Mouse (Mus musculus) adrenal gland, adult (tissue): Measurements from ENCODE around the gene Ptma.
"Not testable (repeated sequence)": the region's sequence is repeated elsewhere in the genome, so short reads cannot be mapped to it uniquely, and the experiment has no call there.

Experiments
- DNase-seq, 2 experiments: peaks; one replicate each; pipeline ENCODE4 v3.0.0; 2022 to 2023; ENCODE audit warnings: low spot score in 1 of 2; ENCODE audit not compliant: inconsistent age in 2 of 2

Gene Ptma

DNA sequence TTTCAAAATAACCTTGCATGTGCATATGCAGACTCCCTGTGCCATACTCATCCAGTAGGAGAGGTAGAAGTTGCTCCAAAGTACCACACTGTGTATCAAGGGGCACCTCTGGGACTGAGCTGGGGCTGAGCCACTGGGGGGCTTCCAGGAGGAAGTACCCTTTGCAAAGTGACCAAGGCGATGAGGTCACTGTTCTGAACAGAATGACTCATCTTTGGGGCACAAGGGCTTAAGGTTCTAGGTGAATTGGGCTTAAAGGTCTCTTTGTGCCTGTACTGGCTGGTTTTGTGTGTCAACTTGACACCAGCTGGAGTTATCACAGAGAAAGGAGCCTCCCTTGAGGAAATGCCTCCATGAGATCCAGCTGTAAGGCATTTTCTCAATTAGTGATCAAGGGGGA is 13.5 kb upstream of the Ptma start:
- not testable (repeated sequence) for DNase-seq

DNA sequence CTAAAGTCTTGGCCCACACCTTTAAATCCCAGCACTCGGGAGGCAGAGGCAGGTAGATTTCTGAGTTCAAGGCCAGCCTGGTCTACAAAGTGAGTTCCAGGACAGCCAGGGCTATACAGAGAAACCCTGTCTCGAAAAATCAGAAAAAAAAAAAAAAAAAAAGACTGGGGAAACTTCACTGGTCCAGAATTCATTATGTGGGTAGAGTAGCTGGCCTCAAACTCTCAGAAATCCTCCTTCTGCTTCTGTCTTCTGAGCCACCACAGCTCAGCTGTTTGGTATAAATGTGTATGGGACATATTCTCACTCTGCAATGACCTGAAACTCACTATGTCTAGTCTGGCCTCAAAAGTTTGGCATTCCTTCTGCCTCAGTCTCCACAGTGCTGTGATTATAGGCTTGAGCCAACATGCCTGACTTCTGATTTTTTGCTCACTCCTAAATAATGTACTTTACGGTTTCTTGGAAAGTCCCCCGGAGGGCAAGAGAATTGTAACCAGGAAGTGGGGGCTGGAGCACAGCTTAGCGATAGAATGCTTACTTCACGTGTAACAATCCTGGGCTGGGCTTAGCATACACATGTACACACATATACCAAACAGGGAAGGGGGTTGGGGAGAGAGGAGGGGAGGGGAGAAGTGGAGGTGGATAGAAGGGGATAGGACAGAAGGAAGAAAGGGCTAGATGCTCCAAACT is 10.7 kb upstream of the Ptma start:
- DNase-seq, result no peak

DNA sequence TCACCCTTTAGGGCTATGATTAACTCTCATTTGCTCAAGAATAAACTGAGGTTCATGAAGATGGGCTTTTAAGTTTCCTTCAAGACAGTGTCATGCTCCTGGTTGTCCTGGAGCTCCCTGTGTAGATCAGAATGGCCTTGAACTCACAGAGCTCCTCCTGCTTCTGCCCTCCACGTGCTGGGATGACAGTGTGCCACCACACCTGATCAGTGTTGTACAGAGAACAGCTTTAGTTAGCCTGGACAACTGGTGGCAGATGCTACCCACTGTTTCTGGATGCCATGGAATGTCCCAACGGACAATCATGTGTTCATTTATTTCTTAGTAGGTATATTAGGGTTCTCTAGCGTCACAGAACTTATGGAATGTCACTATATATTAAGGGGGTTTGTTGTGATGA is 9.4 kb upstream of the Ptma start:
- no peak for DNase-seq

DNA sequence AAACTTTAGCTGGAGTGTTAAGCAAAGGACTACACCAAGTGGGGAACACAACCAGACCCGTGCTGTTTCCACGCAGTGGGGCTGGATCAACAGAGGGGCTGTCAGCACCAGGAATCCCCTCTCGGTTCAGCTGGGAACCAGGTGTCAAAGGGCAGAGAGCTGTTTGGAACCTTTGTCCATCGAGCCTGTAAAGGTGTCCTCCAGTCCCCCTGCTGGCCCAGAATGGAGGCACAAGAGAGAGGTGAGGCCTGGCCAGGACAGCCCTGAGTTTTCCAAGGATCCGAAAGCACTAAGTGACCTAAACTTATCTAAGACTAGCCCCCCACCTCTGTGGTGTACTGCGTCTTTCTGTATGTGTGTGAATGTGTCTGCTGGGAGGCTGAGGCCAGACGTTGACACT is 6.2 kb upstream of the Ptma start:
- DNase-seq, result peak in 1 of 2 experiments; percentile 71

DNA sequence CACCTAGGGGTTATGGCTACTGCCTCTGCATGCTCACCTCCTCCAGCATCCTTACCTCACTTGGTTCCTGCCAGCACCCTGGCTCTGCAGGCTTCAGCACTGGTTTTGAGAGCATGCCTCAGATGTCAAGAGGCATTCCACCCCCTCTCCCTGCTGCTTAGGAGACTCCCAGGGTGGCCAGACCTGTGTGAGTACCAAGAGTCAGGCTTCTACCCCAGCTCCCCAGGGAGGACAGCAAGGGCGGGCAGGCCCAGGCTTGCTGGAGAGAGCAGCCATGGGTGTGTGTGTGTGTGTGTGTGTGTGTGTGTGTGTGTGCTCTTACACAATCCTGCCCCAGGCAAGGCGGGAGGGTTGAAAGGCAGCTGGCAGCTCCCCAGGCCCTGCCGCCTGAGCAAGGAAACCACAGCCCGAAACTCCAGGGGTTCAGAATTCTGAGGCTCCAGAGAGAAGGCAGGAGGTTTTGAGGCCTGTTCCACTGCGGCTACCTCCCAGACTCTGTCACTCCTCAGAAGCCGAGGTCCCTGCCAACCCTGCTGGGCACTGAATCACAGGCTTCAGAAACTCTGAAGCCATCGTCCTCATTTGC is 4.1 kb upstream of the Ptma start:
- DNase-seq, result peak in 1 of 2 experiments; percentile 70

DNA sequence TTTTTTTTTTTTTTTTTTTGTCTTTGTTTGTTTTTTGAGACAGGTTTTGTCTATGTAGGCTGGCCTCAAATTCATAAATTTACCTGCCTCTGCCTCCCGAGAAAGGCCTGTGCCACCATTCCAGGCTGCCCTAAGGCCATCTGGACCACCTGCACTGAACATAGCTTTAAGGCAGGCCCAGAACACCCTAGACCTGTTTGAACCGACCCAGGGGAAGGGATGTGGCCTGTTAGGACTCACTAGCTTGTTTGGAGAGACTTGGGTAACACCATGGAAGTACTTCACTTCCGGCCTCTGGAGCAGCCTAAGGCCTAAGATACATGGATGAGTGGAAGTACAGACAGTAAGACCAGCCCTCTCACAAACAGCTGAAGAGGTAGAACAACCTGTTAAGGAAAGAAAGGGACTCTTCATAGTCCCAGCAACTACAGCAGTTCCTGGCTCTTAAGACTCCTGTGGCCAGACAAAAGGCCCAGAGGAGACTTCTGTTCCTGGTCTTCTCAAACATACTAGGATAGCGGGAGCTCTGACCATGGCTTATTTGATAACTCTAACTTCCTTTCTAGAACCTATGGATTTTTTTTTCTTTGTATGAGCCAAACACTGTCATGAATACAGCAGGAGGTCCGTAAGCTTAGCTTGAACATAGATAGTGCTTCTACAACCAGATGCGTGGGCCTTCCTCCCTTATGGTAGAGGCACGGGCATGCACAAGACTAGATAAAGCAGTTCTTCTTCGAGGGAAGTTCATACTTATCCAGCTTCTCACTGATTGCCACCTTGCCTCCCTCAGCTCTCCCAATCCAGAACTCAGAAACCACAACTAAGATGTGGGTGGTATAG is 2.5 kb upstream of the Ptma start:
- DNase-seq, result peak in 1 of 2 experiments; percentile 38

DNA sequence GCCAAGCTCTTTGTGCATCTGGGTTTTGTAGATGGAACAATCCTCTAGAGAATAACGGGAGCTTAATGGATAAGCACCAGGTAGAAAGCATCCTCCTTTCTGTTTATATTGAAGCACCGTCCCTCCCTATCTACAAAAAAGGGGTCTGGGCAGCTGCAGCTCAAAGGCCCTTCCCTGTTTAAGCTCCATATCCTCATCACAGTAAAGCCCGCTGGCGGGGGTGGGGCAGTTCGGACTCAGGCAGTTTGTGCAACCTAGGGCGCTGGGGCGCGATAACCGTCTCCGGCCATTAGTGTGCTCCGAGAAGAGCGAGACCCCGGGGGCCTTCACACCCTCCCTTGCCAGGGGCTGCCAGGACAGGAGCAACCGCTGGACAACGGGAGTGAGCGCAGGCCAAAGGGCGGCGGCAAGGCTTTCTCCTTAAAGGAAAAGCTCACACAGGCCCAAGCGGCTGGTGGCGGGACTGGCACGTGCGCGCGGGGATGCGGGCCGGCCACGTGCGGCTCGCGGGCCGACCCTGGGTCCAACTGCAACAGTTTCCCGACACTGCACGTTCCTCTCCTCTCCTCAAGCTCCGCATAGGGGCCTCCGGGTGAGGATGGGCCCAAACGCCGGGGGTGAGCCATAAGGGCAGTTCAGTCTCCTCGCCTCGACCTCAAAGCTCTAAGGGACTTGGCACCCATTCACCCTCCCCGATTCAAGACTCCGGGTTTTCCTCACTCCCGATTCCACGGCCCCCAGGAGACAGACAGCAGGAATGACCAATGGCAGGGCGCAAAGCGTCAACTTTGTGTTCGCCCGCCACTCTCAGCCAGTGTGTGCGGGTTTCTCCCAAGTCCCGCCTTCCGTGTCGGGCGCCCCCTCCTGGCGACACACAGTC is 1.7 kb upstream of the Ptma start:
- peak; percentile 99 to 100 for DNase-seq

DNA sequence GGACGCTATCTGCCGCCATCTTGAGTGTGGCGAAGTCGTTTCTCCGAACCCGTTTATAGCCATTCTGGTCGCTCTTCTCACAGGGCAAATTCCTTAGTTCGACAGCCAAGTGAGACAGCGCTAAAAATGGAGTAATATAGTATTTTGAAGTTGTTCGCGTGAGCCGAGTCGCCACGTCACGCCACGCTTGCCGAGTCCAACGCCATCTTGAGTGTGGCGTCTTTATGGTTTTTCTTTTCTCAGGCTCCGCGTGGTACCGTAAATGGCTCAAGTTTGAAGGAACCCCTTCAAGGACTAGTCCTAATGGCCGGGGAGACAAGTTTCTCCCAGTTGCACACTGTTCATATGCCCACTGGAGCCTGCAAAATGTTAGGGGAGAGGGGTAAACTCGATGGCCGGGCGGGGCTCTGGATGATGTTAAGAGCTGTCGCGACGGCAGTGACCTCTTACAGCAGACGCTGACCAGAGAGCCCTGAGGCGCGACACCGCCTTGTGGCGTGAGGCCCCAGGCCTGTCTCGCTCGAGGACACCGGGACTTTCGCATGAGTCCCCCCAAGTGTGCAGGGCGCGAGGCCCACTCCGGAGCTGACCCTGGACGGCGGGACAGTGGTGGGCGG is 919 bp upstream of the Ptma start:
- peak; percentile 88 to 96 for DNase-seq

DNA sequence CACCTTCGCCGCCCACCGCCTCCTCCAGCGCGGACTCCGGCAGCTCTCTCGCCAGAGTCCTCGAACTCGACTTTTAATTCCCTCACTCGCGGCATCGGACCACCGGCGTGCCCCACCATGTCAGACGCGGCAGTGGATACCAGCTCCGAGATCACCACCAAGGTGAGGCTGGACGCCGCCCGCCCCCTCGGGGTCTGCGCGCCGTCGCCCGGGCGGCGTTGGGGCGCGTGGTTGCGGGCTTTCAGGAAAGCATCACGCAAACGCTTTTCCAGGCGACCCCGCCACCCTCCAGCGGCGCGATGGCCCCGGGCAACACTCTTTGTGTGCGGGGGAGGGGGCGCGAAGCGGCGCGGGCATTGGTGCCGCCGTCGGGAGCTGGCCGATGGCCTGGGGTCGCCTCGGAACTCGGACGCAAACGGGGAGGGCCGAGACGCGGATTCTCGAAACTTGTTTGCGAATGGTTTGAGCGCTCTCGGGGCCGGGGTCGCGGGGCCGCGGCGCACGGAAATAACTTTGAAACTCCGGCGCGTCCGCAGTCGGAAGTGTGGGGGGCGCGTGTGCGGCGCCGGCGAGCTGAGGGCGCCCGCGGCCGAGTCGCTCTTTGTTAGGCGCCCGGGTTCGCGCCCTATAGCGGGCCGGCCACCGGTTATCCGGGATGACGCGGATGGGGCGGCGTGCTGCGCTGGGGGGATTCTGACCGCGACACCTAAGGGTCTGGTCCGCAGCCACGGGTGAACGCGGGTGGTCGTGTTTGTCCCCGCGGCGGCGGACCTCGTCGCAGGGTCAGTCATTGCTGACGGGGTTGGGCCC is 468 bp downstream of the Ptma start:
- peak; percentile 64 to 79 for DNase-seq

DNA sequence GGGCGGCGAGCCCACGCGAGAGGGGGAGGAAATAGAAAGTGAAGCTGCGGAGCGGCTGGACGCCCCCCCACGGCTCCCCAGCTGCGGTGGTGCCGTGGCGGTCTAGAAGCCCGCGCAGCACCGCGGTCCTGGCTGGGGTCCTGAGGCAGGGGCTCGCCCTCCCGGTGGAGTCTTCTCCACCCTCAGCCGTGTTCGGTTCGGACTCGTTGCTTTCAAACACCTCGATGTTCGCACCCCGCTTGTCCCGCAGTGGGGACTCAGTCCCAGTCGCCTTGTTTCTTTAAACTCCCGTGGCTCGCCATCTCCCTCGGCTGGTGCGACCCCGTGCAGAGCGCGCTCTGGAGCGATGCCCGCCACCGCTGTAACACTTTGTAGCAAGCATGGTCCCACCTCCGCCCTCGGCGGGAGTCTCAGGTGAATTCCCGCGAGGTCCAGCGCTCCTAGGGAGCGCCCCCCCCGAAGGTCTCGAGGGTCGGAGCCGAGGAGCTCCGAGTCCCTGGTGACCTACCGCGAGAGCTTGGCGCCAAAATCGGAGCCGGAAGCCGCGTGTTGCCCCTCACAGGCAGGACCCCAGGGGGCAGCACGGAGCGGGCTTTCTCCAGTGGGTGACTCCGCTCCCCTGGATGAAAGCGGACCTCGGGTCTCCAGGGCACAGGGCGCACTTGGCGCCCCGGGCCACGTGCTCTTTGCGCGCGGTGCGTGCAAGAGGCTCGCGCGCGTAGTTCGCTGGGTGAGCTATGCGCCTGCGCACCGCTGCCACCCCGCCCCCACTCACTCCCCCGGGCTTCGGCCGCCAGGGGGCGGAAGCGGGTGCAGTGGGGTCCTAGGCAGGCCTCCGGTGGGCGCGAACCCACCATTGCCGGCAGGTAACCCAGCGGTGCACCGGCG is 1.3 kb downstream of the Ptma start:
- DNase-seq, result peak; percentile 94 to 98

DNA sequence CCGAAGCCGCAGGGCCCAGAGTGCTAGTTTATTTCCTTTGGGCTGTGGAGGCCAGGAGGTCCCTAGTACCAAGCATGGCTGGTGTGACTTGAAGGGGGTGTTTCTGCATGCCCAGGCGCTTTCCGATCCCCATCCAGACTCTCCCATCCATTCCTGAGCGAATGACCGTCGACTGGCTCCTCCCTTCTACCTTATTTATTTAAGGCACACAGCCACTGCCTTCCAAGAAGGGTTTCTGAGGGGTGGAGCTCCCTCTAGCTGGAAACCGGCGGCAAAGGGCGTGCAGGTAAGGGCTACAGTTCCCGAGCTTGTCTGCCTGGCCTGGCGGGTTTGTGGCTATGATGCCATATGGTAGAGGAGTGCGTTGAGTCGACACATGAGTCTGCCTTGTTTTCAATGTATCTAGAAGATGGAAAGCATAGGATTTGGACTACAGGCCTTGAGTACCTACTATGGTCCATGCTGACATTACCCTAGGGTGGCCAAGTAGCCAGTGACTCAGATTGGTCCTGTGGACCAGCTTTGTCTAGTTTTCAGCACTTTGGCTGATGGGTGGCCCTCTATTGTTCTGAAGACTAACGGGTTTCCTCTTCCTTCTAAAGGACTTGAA is 2.1 kb downstream of the Ptma start:
- DNase-seq, result peak; percentile 70 to 86

DNA sequence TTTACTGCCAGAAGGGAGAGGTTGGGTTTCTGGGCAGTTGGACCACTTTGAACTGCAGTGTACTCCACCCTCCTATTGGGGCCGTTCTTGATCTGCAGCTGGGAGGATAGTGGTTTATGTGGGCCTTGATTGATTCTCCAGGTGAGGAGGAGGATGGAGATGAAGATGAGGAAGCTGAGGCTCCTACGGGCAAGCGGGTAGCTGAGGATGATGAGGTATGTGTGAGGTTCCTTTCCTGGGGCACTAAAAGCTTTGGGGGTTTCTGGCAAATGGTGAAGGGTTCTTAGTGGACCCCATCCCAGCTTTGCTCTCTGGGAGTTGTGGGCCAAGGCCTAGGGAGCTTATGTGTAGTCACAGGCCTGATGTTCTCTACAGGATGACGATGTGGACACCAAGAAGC is 3.1 kb downstream of the Ptma start:
- DNase-seq, result peak in 1 of 2 experiments; percentile 52

DNA sequence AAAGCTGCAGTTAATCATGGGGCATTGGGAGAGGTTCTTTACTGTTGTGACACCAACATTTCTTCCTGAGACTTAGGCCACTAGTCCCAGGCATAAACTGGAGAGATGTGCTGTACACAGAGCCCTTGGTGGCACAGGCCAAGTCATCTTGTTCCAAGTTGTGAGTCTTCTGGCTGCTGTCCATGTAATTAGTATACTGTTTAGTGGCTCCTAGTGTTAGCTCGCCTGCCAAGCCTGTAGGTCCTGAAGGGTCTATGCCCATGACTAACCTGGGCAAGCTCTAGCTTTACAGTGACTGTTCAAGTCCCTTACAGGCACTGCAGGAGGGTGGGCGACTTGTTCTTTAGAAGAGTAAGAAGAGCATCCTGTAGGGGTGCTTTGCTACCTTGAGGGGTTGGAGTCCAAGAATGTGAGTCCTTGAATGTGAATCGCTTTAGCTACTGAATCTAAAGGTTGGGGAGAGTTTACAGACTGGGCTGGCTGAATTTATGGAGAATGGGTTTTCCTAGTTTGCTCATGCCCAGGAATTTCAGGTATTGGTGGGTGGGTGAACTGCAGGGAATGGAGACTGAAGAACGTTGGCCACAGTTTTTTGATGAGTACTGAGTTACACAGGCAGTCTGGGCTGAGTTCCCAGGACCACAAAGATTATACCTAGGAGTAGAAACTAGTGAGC is 4.5 kb downstream of the Ptma start:
- peak in 1 of 2 experiments; percentile 51 for DNase-seq

DNA sequence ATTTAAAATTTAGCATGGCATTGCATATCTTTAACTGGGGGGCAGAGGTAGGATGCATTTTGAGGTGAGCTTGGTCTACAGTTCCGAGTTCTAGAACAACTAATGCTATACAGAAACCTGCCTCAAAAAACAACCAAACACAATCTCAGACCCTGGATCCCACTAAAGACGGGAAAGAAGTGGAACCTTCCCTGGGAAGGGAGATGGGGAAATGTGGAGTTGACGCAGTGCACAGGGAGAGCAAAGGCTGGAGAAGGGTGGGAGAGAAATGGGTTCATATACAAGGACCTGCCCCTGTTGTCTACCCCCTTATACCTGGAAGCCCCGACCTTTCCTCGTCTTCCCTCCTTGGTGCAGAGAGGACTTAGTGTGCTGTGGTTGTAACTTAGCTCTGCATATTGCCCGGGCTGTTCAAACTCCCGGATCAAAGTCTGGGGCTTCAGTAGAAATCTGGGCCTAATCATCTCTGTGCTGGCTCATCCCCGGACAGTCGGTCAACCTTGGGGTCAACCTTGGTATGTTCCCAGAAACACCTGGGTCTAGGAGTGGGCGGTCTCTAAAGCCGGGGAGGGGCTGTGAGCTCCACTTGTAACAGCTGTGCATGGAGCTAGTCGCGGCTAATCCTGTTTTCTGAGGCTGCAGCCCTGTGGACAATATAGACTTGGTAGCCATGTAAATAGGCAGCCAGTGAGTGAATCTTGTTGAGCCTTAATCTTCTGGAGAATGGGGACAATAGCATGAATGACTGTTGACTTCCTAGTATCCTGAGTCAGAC is 5.2 kb downstream of the Ptma start:
- DNase-seq, result peak in 1 of 2 experiments; percentile 33

DNA sequence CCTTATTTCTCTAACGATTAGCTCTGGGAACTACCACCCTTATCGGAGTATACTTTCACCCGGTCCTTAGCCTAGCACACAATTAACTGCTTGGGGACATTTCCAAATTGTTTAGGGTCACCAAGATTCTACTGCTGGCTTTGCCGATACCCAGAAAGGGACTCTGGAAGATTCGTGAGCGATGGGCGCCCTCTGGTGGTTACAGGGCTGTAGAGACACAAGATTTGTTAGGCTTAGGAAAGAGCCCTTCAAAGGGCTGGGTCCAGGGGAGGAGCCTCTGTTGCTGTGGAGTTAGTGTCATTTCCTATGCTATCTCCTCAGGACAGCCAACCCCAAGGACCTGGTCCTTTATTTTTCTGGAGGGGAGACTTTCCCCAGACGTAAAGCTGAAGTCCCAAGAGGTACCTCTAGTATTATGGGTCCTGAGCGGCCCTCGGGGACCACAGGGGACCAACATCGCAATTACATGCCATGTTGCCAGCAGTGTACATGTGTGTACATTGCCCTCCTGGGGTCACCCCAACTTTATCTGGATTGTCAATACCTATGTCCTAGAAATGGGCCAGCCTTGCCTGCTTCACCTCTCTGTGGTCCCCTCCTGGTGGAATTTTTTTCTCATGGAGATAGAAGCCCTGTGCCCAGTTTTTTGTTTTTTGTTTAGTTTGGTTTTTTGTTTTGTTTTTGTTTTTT is 6.0 kb downstream of the Ptma start:
- DNase-seq, result peak; percentile 91 to 98

DNA sequence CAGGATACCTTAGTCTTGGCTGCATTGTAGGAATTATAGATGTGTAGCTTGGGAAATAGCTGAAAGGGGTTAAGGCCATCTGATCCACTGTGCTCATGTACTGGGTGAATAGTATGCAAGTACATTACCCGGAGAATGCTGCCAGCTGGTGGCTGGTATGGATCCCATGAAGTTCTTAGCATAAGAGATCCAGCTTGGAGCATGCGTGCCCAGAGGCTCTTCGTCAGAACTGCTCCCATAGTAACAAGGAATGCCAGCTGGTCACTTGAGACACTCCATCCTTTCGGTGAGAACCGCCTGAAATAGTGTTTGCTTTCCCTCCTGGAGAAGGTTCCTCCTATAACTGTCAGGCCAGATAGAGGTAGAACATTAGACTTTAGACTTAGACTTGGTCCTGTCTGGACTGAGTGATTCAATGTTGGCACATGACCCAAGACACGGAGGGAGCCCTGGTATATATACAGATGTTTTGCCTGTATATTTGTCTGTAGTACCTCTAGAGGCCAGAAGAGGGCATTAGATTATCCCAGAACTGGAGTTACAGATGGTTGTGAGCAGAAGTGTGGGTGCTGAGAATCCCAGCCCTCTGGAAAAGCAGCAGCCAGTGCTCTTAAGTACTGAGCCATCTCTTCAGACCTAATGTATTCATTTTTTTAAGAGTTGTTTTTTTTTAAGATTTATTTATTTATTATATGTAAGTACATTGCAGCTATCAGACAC is 7.0 kb downstream of the Ptma start:
- DNase-seq, result no peak
